Mouse (Mus musculus): ENCODE measurements around the gene Rbx1. TPM values are rescaled to one million over a fixed set of nuclear protein-coding genes. Genes with fewer than 3 reads are reported as not detected.

The Rbx1 gene
- total and polyA plus RNA-seq, 3 experiments: 177 to 238 (median 184) TPM

- peak; percentile 62; the same call in 1 of the 2 replicates for TF ChIP-seq MAX (IDR thresholded peaks at IDR 0.05; ENCODE audit: low read length)
- no peak for TF ChIP-seq ZKSCAN1 (IDR thresholded peaks at IDR 0.05; ENCODE audit: borderline replicate concordance, low read depth, low read length)
- TF ChIP-seq JUN (IDR thresholded peaks at IDR 0.05; ENCODE audit: insufficient read depth, low read depth, low read length): no peak
- TF ChIP-seq MXI1 (IDR thresholded peaks at IDR 0.05; ENCODE audit: low read depth, low read length): peak; percentile 52; the same call in 1 of the 2 replicates
- no peak for TF ChIP-seq SMC3 (IDR thresholded peaks at IDR 0.05; ENCODE audit: low read depth, low read length)
- TF ChIP-seq EP300 (IDR thresholded peaks at IDR 0.05; ENCODE audit: low read length): 0 out of 2 replicates have a peak, but pooled peaks have one; percentile 26
- TF ChIP-seq POLR2A (IDR thresholded peaks at IDR 0.05; ENCODE audit: low read depth, low read length): peak; percentile 38
- TF ChIP-seq IRF4 (IDR thresholded peaks at IDR 0.05; ENCODE audit: low read depth, low read length): no peak
- TF ChIP-seq JUND (conservative IDR thresholded peaks at IDR 0.05; ENCODE audit: low read depth, low read length): no peak
- peak; percentile 47; the same call in 1 of the 2 replicates for TF ChIP-seq ELF1 (IDR thresholded peaks at IDR 0.05; ENCODE audit: low read depth, low read length)
- TF ChIP-seq RCOR1 (conservative IDR thresholded peaks at IDR 0.05; ENCODE audit: low read depth, low read length): no peak
- no peak for TF ChIP-seq ZC3H11A (IDR thresholded peaks at IDR 0.05; ENCODE audit: low read depth, low read length)
- no peak for TF ChIP-seq TCF12 (IDR thresholded peaks at IDR 0.05; ENCODE audit: low read depth, low read length)
- no peak for TF ChIP-seq UBTF (IDR thresholded peaks at IDR 0.05; ENCODE audit: low read depth, low read length)
These were observed 630 bp downstream of the Rbx1 start (continued) for GRCm38 (mm10) chr15:81466738-81467113.

GRCm38 (mm10) chr15:81470735-81471134, 4.6 kb downstream of the Rbx1 start:
- no peaks in the 10 kb centered on the region for H3K27me3 ChIP-seq (replicated peaks)
- H3K36me3 ChIP-seq (replicated peaks in 1 of 2; ENCODE audit: control insufficient read depth in 1 of 2, insufficient read depth in 1 of 2, low read length in 1 of 2): peaks cover 53 to 67% of the 10 kb centered on the region in 2 experiments
- no peak overlapping the region for H3K9ac ChIP-seq (ENCODE audit: insufficient read depth, low read depth)
- H3K27ac ChIP-seq (ENCODE audit: insufficient read depth, low read depth): no peak overlapping the region
- peaks cover 31% of the 10 kb centered on the region for H3K79me2 ChIP-seq (replicated peaks; ENCODE audit: control insufficient read depth, extremely low read depth, insufficient read depth, poor library complexity, severe bottlenecking)
- no peak overlapping the region for H3K4me2 ChIP-seq (ENCODE audit: insufficient read depth, low read depth, poor library complexity, severe bottlenecking)
- no peaks in the 10 kb centered on the region for H3K9me3 ChIP-seq (replicated peaks; ENCODE audit: low read length)
- TF ChIP-seq PAX5 (IDR thresholded peaks at IDR 0.05; ENCODE audit: low read length) (no peak), GABPA (IDR thresholded peaks at IDR 0.05; ENCODE audit: insufficient replicate concordance, low read depth, low read length) (no peak), HCFC1 (IDR thresholded peaks at IDR 0.05; ENCODE audit: low read depth, low read length) (no peak), KAT2A (IDR thresholded peaks at IDR 0.05; ENCODE audit: insufficient replicate concordance, low read length) (no peak), ZC3H11A (IDR thresholded peaks at IDR 0.05; ENCODE audit: low read depth, low read length) (no peak), RCOR1 (conservative IDR thresholded peaks at IDR 0.05; ENCODE audit: low read depth, low read length) (no peak), CTCF (conservative IDR thresholded peaks at IDR 0.05 in 1 of 2, IDR thresholded peaks at IDR 0.05 in 1 of 2; ENCODE audit: low read depth in 2 of 2, low read length in 2 of 2) (no peak), EP300 (IDR thresholded peaks at IDR 0.05; ENCODE audit: low read length) (no peak)
- H3K4me3 ChIP-seq (replicated peaks in 1 of 3; ENCODE audit: low read depth in 2 of 3, low read length in 2 of 3, poor library complexity in 1 of 3): no peak overlapping the region
- no peak for DNase-seq (ENCODE audit: extremely low read depth)
- peaks cover 5 to 21% of the 10 kb centered on the region in 2 experiments; a peak in 3 of 4 replicates for H3K4me1 ChIP-seq (ENCODE audit: control insufficient read depth in 1 of 2, insufficient read depth in 2 of 2)
- dilution Hi-C loops (cut with MboI; ENCODE audit: extremely low pct_ligation_motif_present, extremely low pct_unique_long_range_greater_than_20kb, low sequenced_read_pairs) (no loop called here), in situ Hi-C loops (cut with MboI; ENCODE audit: low pct_ligation_motif_present, low pct_unique_long_range_greater_than_20kb, low sequenced_read_pairs) (no loop called here)

- Histone ChIP-seq H3K27ac (ENCODE audit: insufficient read depth, low read depth) (no peak overlapping the region), H3K9ac (ENCODE audit: insufficient read depth, low read depth) (no peak overlapping the region), H3K36me3 (replicated peaks in 1 of 2; ENCODE audit: control insufficient read depth in 1 of 2, insufficient read depth in 1 of 2, low read length in 1 of 2) (peaks cover 53 to 76% of the 10 kb centered on the region in 2 experiments), H3K9me3 (replicated peaks; ENCODE audit: low read length) (no peaks in the 10 kb centered on the region), H3K4me2 (ENCODE audit: insufficient read depth, low read depth, poor library complexity, severe bottlenecking) (no peak overlapping the region), H3K27me3 (replicated peaks) (no peaks in the 10 kb centered on the region), H3K4me3 (replicated peaks in 1 of 3; ENCODE audit: low read depth in 2 of 3, low read length in 2 of 3, poor library complexity in 1 of 3) (no peak overlapping the region), H3K4me1 (ENCODE audit: control insufficient read depth in 1 of 2, insufficient read depth in 2 of 2) (peaks cover 5 to 20% of the 10 kb centered on the region in 2 experiments; a peak in 3 of 4 replicates), H3K79me2 (replicated peaks; ENCODE audit: control insufficient read depth, extremely low read depth, insufficient read depth, poor library complexity, severe bottlenecking) (peaks cover 23% of the 10 kb centered on the region)
- no peak for TF ChIP-seq KAT2A (IDR thresholded peaks at IDR 0.05; ENCODE audit: insufficient replicate concordance, low read length)
- TF ChIP-seq NELFE (IDR thresholded peaks at IDR 0.05; ENCODE audit: low read depth, low read length): no peak
- no peak for TF ChIP-seq ETS1 (conservative IDR thresholded peaks at IDR 0.05; ENCODE audit: low read depth, low read length)
- no peak for TF ChIP-seq MAZ (IDR thresholded peaks at IDR 0.05; ENCODE audit: low read depth, low read length)
- TF ChIP-seq BHLHE40 (IDR thresholded peaks at IDR 0.05; ENCODE audit: low read depth, low read length): no peak
- TF ChIP-seq POLR2AphosphoS2 (IDR thresholded peaks at IDR 0.05; ENCODE audit: low read depth, low read length): no peak
- TF ChIP-seq CTCF (conservative IDR thresholded peaks at IDR 0.05 in 1 of 2, IDR thresholded peaks at IDR 0.05 in 1 of 2; ENCODE audit: low read depth in 2 of 2, low read length in 2 of 2): no peak
- no peak for TF ChIP-seq EP300 (IDR thresholded peaks at IDR 0.05; ENCODE audit: low read length)
- TF ChIP-seq ZC3H11A (IDR thresholded peaks at IDR 0.05; ENCODE audit: low read depth, low read length): no peak
- no peak for TF ChIP-seq JUND (conservative IDR thresholded peaks at IDR 0.05; ENCODE audit: low read depth, low read length)
- no peak for TF ChIP-seq MYC (IDR thresholded peaks at IDR 0.05; ENCODE audit: low read depth, low read length)
- TF ChIP-seq GABPA (IDR thresholded peaks at IDR 0.05; ENCODE audit: insufficient replicate concordance, low read depth, low read length): no peak
- TF ChIP-seq ZNF384 (IDR thresholded peaks at IDR 0.05; ENCODE audit: low read depth, low read length): no peak
- no peak for TF ChIP-seq PAX5 (IDR thresholded peaks at IDR 0.05; ENCODE audit: low read length)
- dilution Hi-C loops (cut with MboI; ENCODE audit: extremely low pct_ligation_motif_present, extremely low pct_unique_long_range_greater_than_20kb, low sequenced_read_pairs): no loop called here
- in situ Hi-C loops (cut with MboI; ENCODE audit: low pct_ligation_motif_present, low pct_unique_long_range_greater_than_20kb, low sequenced_read_pairs): no loop called here
- DNase-seq (ENCODE audit: extremely low read depth): no peak
These were observed 6.2 kb downstream of the Rbx1 start for GRCm38 (mm10) chr15:81472256-81472655.

All from CH12.LX (cell line).